Mouse (Mus musculus) kidney, postnatal 0 days (tissue): ENCODE results near the gene Sept6. TPM values are rescaled to one million over a fixed set of nuclear protein-coding genes. Genes with fewer than 3 reads are reported as not detected.

ENCODE experiments used
- ATAC-seq: fragments of 200-750 bp; cut with Nextera tagmentation; replicated peaks from 2 replicates; pipeline ENCODE4 v1.8.0; 2017; ENCODE audit warnings: low read depth, moderate number of reproducible peaks, moderate TSS enrichment, moderate library complexity; ENCODE audit not compliant: low FRiP score
- DNase-seq: peaks from one replicate; pipeline ENCODE4 v3.0.0-alpha.2; 2016; ENCODE audit warnings: low spot score
- H3K27ac ChIP-seq: fragments of 300-500 bp; sonication (generic); 2 replicates; pipeline ENCODE4 v1.5.1; 2014; ENCODE audit warnings: mild to moderate bottlenecking
- H3K27me3 ChIP-seq: fragments of 300-500 bp; sonication (generic); 2 replicates; pipeline ENCODE4 v1.6.1; 2014; ENCODE audit warnings: low read length, mixed read lengths; ENCODE audit not compliant: insufficient read depth
- H3K36me3 ChIP-seq: fragments of 300-500 bp; sonication (generic); 2 replicates; pipeline ENCODE4 v1.6.1; 2014; ENCODE audit warnings: low read length, mixed read lengths; ENCODE audit not compliant: insufficient read depth
- H3K4me1 ChIP-seq: fragments of 300-500 bp; sonication (generic); replicated peaks from 2 replicates; pipeline ENCODE4 v1.6.1; 2014; ENCODE audit warnings: antibody characterized with exemption, low read length, mixed read lengths; ENCODE audit not compliant: insufficient read depth
- H3K4me2 ChIP-seq: fragments of 300-500 bp; sonication (generic); 2 replicates; pipeline ENCODE4 v1.6.1; 2014; ENCODE audit warnings: mild to moderate bottlenecking, low read length, moderate library complexity, mixed read lengths
- H3K4me3 ChIP-seq: fragments of 300-500 bp; sonication (generic); replicated peaks from 2 replicates; pipeline ENCODE4 v1.5.1; 2014; ENCODE audit warnings: low read depth, low read length
- H3K9ac ChIP-seq: fragments of 300-500 bp; sonication (generic); 2 replicates; pipeline ENCODE4 v1.6.1; 2014; ENCODE audit warnings: low read depth, low read length
- H3K9me3 ChIP-seq: fragments of 300-500 bp; sonication (generic); replicated peaks from 2 replicates; pipeline ENCODE4 v1.6.1; 2016; ENCODE audit warnings: low read length, inconsistent platforms, mixed read lengths
- CTCF ChIP-seq: IDR thresholded peaks from 2 replicates; pipeline ENCODE4 v1.5.1; 2016; ENCODE audit warnings: antibody characterized with exemption, low read depth, mild to moderate bottlenecking, moderate library complexity
- WGBS: fragments of 180-500 bp; shearing (Covaris S2); extraction: QIAGEN DNeasy Blood & Tissue Kit; methylation state at CpG from one replicate; pipeline ENCODE4 v1.1.7; 2014; 5-methylcytosine and 5-hydroxymethylcytosine counted together
- polyA plus RNA-seq: library from polyadenylated mRNA; unstranded; fragments of >200 nt; fragmentation: Nextera tagmentation; extraction: Ambion mirVana; gene quantifications from 2 replicates; pipeline ENCODE4 v1.2.1, GENCODE M21; 2015

Sept6 gene
- polyA plus RNA-seq, 1 experiment from 2014 or later: 12.3 TPM

- no peak for DNase-seq
- Histone ChIP-seq H3K9me3 (no peaks in the 10 kb centered on the region), H3K4me3 (no peak overlapping the region), H3K36me3 (no peaks in the 10 kb centered on the region), H3K9ac (no peak overlapping the region), H3K27ac (no peak overlapping the region), H3K4me2 (no peak overlapping the region), H3K27me3 (no peaks in the 10 kb centered on the region), H3K4me1 (no peaks in the 10 kb centered on the region)
- 74% methylated on average over 4 of the region's 4 CpGs for WGBS
- no peak for TF ChIP-seq CTCF
- no peak for ATAC-seq
Observed at GRCm38 (mm10) chrX:36976272-36976671, 15.3 kb downstream of the Sept6 start.

GRCm38 (mm10) chrX:36974905-36975304 lies 16.7 kb downstream of the Sept6 start:
- H3K4me3 ChIP-seq: no peak overlapping the region
- H3K9ac ChIP-seq: no peak overlapping the region
- H3K27me3 ChIP-seq: no peaks in the 10 kb centered on the region
- ATAC-seq (no peak), DNase-seq (no peak)
- H3K9me3 ChIP-seq: no peaks in the 10 kb centered on the region
- no peaks in the 10 kb centered on the region for H3K4me1 ChIP-seq
- no peaks in the 10 kb centered on the region for H3K36me3 ChIP-seq
- no peak overlapping the region for H3K27ac ChIP-seq
- no peak overlapping the region for H3K4me2 ChIP-seq
- WGBS: 53% methylated on average over 4 of the region's 5 CpGs
- TF ChIP-seq CTCF: no peak

- ATAC-seq (no peak), DNase-seq (no peak)
- no peak overlapping the region for H3K4me2 ChIP-seq
- no peak overlapping the region for H3K27ac ChIP-seq
- H3K27me3 ChIP-seq: no peaks in the 10 kb centered on the region
- H3K9ac ChIP-seq: no peak overlapping the region
- H3K36me3 ChIP-seq: no peaks in the 10 kb centered on the region
- H3K9me3 ChIP-seq: no peaks in the 10 kb centered on the region
- no peaks in the 10 kb centered on the region for H3K4me1 ChIP-seq
- TF ChIP-seq CTCF: no peak
- H3K4me3 ChIP-seq: no peak overlapping the region
- 76% methylated on average over 5 of the region's 5 CpGs for WGBS
Observed at GRCm38 (mm10) chrX:36972951-36973471, 18.6 kb downstream of the Sept6 start.

- Histone ChIP-seq H3K9ac (no peak overlapping the region), H3K4me2 (no peak overlapping the region), H3K27ac (no peak overlapping the region), H3K4me3 (no peak overlapping the region), H3K9me3 (no peaks in the 10 kb centered on the region), H3K4me1 (no peaks in the 10 kb centered on the region), H3K27me3 (no peaks in the 10 kb centered on the region), H3K36me3 (no peaks in the 10 kb centered on the region)
- ATAC-seq (no peak), DNase-seq (no peak)
- no peak for TF ChIP-seq CTCF
- 89% methylated on average over 4 of the region's 4 CpGs for WGBS
Observed at GRCm38 (mm10) chrX:36971156-36971555, 20.4 kb downstream of the Sept6 start.

GRCm38 (mm10) chrX:36969501-36969900 lies 22.1 kb downstream of the Sept6 start:
- Histone ChIP-seq H3K4me1 (no peaks in the 10 kb centered on the region), H3K36me3 (no peaks in the 10 kb centered on the region), H3K4me3 (no peak overlapping the region), H3K9ac (no peak overlapping the region), H3K27ac (no peak overlapping the region), H3K4me2 (no peak overlapping the region), H3K9me3 (no peaks in the 10 kb centered on the region), H3K27me3 (no peaks in the 10 kb centered on the region)
- no peak for TF ChIP-seq CTCF
- WGBS: 53% methylated on average over 4 of the region's 4 CpGs
- ATAC-seq: no peak
- DNase-seq: no peak

GRCm38 (mm10) chrX:36956674-36957073 lies 34.9 kb downstream of the Sept6 start:
- no peaks in the 10 kb centered on the region for H3K36me3 ChIP-seq
- DNase-seq (no peak), ATAC-seq (no peak)
- no peak for TF ChIP-seq CTCF
- no peaks in the 10 kb centered on the region for H3K27me3 ChIP-seq
- H3K4me2 ChIP-seq: no peak overlapping the region
- no peak overlapping the region for H3K4me3 ChIP-seq
- no peak overlapping the region for H3K9ac ChIP-seq
- H3K27ac ChIP-seq: no peak overlapping the region
- WGBS: 88% methylated on average over 2 of the region's 2 CpGs
- no peaks in the 10 kb centered on the region for H3K4me1 ChIP-seq
- no peaks in the 10 kb centered on the region for H3K9me3 ChIP-seq

- H3K4me3 ChIP-seq: no peak overlapping the region
- ATAC-seq (no peak), DNase-seq (no peak)
- H3K9ac ChIP-seq: no peak overlapping the region
- 81% methylated on average over 3 of the region's 3 CpGs for WGBS
- no peak overlapping the region for H3K4me2 ChIP-seq
- no peaks in the 10 kb centered on the region for H3K4me1 ChIP-seq
- no peaks in the 10 kb centered on the region for H3K36me3 ChIP-seq
- no peak overlapping the region for H3K27ac ChIP-seq
- no peak for TF ChIP-seq CTCF
- H3K27me3 ChIP-seq: no peaks in the 10 kb centered on the region
- no peaks in the 10 kb centered on the region for H3K9me3 ChIP-seq
Observed at GRCm38 (mm10) chrX:36941106-36941505, 50.5 kb downstream of the Sept6 start.
